Mouse (Mus musculus) testis, adult 2 months (tissue): ENCODE measurements around the gene Kcnk7.
"Not testable (repeated sequence)": the region's sequence is repeated elsewhere in the genome, so short reads cannot be mapped to it uniquely, and the experiment has no call there.

Source experiments
- CTCF ChIP-seq: fragments of 200-500 bp; IDR thresholded peaks from 2 replicates; pipeline ENCODE4 v1.5.1; 2012; ENCODE audit warnings: low read depth, mild to moderate bottlenecking, inconsistent platforms, low read length, moderate library complexity; ENCODE audit not compliant: control insufficient read depth, insufficient read depth, insufficient replicate concordance
- POLR2A ChIP-seq: fragments of 200-500 bp; IDR thresholded peaks from 2 replicates; pipeline ENCODE4 v1.6.1; 2012; ENCODE audit warnings: low read depth, mild to moderate bottlenecking, inconsistent platforms, low read length, moderate library complexity; ENCODE audit not compliant: control insufficient read depth

DNA sequence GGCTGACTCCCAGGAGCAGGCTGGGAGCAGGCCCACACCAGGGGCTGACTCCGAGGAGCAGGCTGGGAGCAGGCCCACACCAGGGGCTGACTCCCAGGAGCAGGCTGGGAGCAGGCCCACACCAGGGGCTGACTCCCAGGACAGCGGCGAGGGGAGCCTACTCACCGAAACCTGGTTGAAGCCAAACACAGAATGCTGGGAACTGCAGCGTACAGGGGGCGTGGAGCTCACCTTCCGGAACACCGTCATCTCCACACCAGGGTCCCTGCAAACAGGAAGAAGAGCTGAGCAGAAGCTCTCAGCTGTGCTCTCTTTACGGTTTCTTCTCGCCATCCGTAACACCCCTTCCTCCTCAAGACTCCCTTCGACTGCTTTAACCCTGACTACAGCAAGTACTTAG is 17.2 kb upstream of the Kcnk7 start:
- TF ChIP-seq POLR2A, CTCF: not testable (repeated sequence)
